Mouse (Mus musculus) megakaryocyte, embryonic 14.5 days (primary cell): Measurements from ENCODE around the gene Chil1.

ENCODE experiments used
- FLI1 ChIP-seq: IDR thresholded peaks from 2 replicates; pipeline ENCODE4 v1.6.1; 2012; ENCODE audit warnings: low read length, inconsistent platforms, mixed read lengths
- GATA1 ChIP-seq: IDR thresholded peaks from 3 replicates; pipeline ENCODE4 v1.6.1; 2012; ENCODE audit warnings: mixed read lengths, low read length, inconsistent platforms, borderline replicate concordance

DNA sequence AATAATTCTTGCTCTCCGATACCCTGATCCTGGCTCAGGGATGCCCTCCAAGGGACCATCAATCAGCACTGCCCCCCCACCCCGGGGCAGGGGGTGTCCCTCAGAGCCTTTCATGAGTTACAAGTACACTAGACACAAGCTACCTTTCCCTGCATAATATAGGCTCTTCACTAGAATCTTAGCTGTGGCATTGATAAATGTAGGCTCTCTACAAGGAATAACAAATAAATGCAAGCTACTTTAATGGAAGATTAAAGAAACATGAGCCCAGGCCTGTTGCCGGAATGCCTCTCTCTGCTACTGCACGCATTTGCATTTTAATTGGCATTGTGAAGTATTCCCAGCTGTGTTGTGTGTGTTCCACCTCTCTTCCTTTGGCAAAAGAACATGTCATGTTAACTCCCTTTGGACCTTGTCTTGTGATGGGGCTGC, 39.6 kb upstream of the Chil1 start:
- TF ChIP-seq FLI1 (no peak), GATA1 (no peak)
